Mouse (Mus musculus): Measurements from ENCODE around the gene Runx1. TPM values are rescaled to one million over a fixed set of nuclear protein-coding genes. Genes with fewer than 3 reads are reported as not detected.
A peak's percentile ranks its signal among the peaks of the same experiment; 100 is the strongest.

Runx1 gene
- polyA plus RNA-seq, 1 experiment from 2014 or later: 4.1 TPM

- Histone ChIP-seq H3K36me3 (ENCODE audit: control insufficient read depth, insufficient read depth) (no peaks in the 10 kb centered on the region), H3K27me3 (ENCODE audit: control insufficient read depth, insufficient read depth, low read depth, low read length) (no peaks in the 10 kb centered on the region), H3K4me3 (ENCODE audit: low read depth, low read length) (no peak overlapping the region), H3K27ac (ENCODE audit: low read length) (no peak overlapping the region), H3K9ac (ENCODE audit: low read depth, low read length) (no peak overlapping the region), H3K4me2 (ENCODE audit: low read depth, low read length) (no peak overlapping the region), H3K9me3 (replicated peaks; ENCODE audit: control insufficient read depth, low read length) (no peaks in the 10 kb centered on the region), H3K4me1 (ENCODE audit: control insufficient read depth, low read depth, low read length) (peaks cover 24% of the 10 kb centered on the region)
- WGBS (ENCODE audit: insufficient replicate concordance): 29% methylated on average over 4 of the region's 4 CpGs
- ATAC-seq (ENCODE audit: low read depth): peak; percentile 59
Measured at GRCm38 (mm10) chr16:92792905-92793304, 33.0 kb downstream of the Runx1 start.

GRCm38 (mm10) chr16:92790601-92791000, 35.3 kb downstream of the Runx1 start:
- ATAC-seq (ENCODE audit: low read depth): no peak
- H3K4me1 ChIP-seq (ENCODE audit: control insufficient read depth, low read depth, low read length): peaks cover 30% of the 10 kb centered on the region
- no peaks in the 10 kb centered on the region for H3K36me3 ChIP-seq (ENCODE audit: control insufficient read depth, insufficient read depth)

GRCm38 (mm10) chr16:92789840-92790239, 36.1 kb downstream of the Runx1 start:
- no peaks in the 10 kb centered on the region for H3K27me3 ChIP-seq (ENCODE audit: control insufficient read depth, insufficient read depth, low read depth, low read length)
- no peak for ATAC-seq (ENCODE audit: low read depth)
- 60% methylated on average over 4 of the region's 4 CpGs for WGBS (ENCODE audit: insufficient replicate concordance)
- H3K9ac ChIP-seq (ENCODE audit: low read depth, low read length): no peak overlapping the region
- no peaks in the 10 kb centered on the region for H3K9me3 ChIP-seq (replicated peaks; ENCODE audit: control insufficient read depth, low read length)
- H3K4me2 ChIP-seq (ENCODE audit: low read depth, low read length): no peak overlapping the region
- no peak overlapping the region for H3K4me3 ChIP-seq (ENCODE audit: low read depth, low read length)
- no peak overlapping the region for H3K27ac ChIP-seq (ENCODE audit: low read length)
- H3K4me1 ChIP-seq (ENCODE audit: control insufficient read depth, low read depth, low read length): peaks cover 31% of the 10 kb centered on the region
- no peaks in the 10 kb centered on the region for H3K36me3 ChIP-seq (ENCODE audit: control insufficient read depth, insufficient read depth)

More at GRCm38 (mm10) chr16:92790601-92791000, 35.3 kb downstream of the Runx1 start:
- Histone ChIP-seq H3K9me3 (replicated peaks; ENCODE audit: control insufficient read depth, low read length) (no peaks in the 10 kb centered on the region), H3K9ac (ENCODE audit: low read depth, low read length) (no peak overlapping the region), H3K27ac (ENCODE audit: low read length) (no peak overlapping the region), H3K27me3 (ENCODE audit: control insufficient read depth, insufficient read depth, low read depth, low read length) (no peaks in the 10 kb centered on the region), H3K4me3 (ENCODE audit: low read depth, low read length) (no peak overlapping the region), H3K4me2 (ENCODE audit: low read depth, low read length) (no peak overlapping the region)
- WGBS (ENCODE audit: insufficient replicate concordance): 71% methylated on average over 6 of the region's 6 CpGs

GRCm38 (mm10) chr16:92788446-92788845, 37.5 kb downstream of the Runx1 start:
- H3K36me3 ChIP-seq (ENCODE audit: control insufficient read depth, insufficient read depth): no peaks in the 10 kb centered on the region
- no peak overlapping the region for H3K27ac ChIP-seq (ENCODE audit: low read length)
- no peak for ATAC-seq (ENCODE audit: low read depth)
- H3K9ac ChIP-seq (ENCODE audit: low read depth, low read length): no peak overlapping the region
- no peak overlapping the region for H3K4me3 ChIP-seq (ENCODE audit: low read depth, low read length)
- peaks cover 29% of the 10 kb centered on the region for H3K4me1 ChIP-seq (ENCODE audit: control insufficient read depth, low read depth, low read length)
- 80% methylated on average over 11 of the region's 11 CpGs for WGBS (ENCODE audit: insufficient replicate concordance)
- no peak overlapping the region for H3K4me2 ChIP-seq (ENCODE audit: low read depth, low read length)
- H3K9me3 ChIP-seq (replicated peaks; ENCODE audit: control insufficient read depth, low read length): no peaks in the 10 kb centered on the region
- H3K27me3 ChIP-seq (ENCODE audit: control insufficient read depth, insufficient read depth, low read depth, low read length): no peaks in the 10 kb centered on the region

- H3K4me1 ChIP-seq (ENCODE audit: control insufficient read depth, low read depth, low read length): peaks cover 29% of the 10 kb centered on the region
- H3K9me3 ChIP-seq (replicated peaks; ENCODE audit: control insufficient read depth, low read length): no peaks in the 10 kb centered on the region
- no peak for ATAC-seq (ENCODE audit: low read depth)
- H3K9ac ChIP-seq (ENCODE audit: low read depth, low read length): no peak overlapping the region
- no peaks in the 10 kb centered on the region for H3K27me3 ChIP-seq (ENCODE audit: control insufficient read depth, insufficient read depth, low read depth, low read length)
- 34% methylated on average over 5 of the region's 5 CpGs for WGBS (ENCODE audit: insufficient replicate concordance)
- H3K27ac ChIP-seq (ENCODE audit: low read length): peak overlapping the region; percentile 9; the same call in 1 of the 2 replicates
- no peak overlapping the region for H3K4me3 ChIP-seq (ENCODE audit: low read depth, low read length)
- H3K4me2 ChIP-seq (ENCODE audit: low read depth, low read length): no peak overlapping the region
- H3K36me3 ChIP-seq (ENCODE audit: control insufficient read depth, insufficient read depth): no peaks in the 10 kb centered on the region
Measured at GRCm38 (mm10) chr16:92786883-92787321, 39.0 kb downstream of the Runx1 start.

GRCm38 (mm10) chr16:92786276-92786882, 39.6 kb downstream of the Runx1 start:
- ATAC-seq (ENCODE audit: low read depth): no peak
- no peak overlapping the region for H3K4me3 ChIP-seq (ENCODE audit: low read depth, low read length)
- H3K4me1 ChIP-seq (ENCODE audit: control insufficient read depth, low read depth, low read length): peaks cover 29% of the 10 kb centered on the region
- no peaks in the 10 kb centered on the region for H3K27me3 ChIP-seq (ENCODE audit: control insufficient read depth, insufficient read depth, low read depth, low read length)
- WGBS (ENCODE audit: insufficient replicate concordance): 29% methylated on average over 6 of the region's 6 CpGs
- H3K4me2 ChIP-seq (ENCODE audit: low read depth, low read length): no peak overlapping the region
- H3K9me3 ChIP-seq (replicated peaks; ENCODE audit: control insufficient read depth, low read length): no peaks in the 10 kb centered on the region
- no peaks in the 10 kb centered on the region for H3K36me3 ChIP-seq (ENCODE audit: control insufficient read depth, insufficient read depth)
- peak overlapping the region; percentile 7; the same call in 1 of the 2 replicates for H3K27ac ChIP-seq (ENCODE audit: low read length)
- H3K9ac ChIP-seq (ENCODE audit: low read depth, low read length): no peak overlapping the region

- H3K27me3 ChIP-seq (ENCODE audit: control insufficient read depth, insufficient read depth, low read depth, low read length): no peaks in the 10 kb centered on the region
- ATAC-seq (ENCODE audit: low read depth): no peak
- H3K36me3 ChIP-seq (ENCODE audit: control insufficient read depth, insufficient read depth): no peaks in the 10 kb centered on the region
- no peak overlapping the region for H3K4me2 ChIP-seq (ENCODE audit: low read depth, low read length)
- H3K4me1 ChIP-seq (ENCODE audit: control insufficient read depth, low read depth, low read length): peaks cover 29% of the 10 kb centered on the region
- WGBS (ENCODE audit: insufficient replicate concordance): 45% methylated on average over 7 of the region's 7 CpGs
- H3K9me3 ChIP-seq (replicated peaks; ENCODE audit: control insufficient read depth, low read length): no peaks in the 10 kb centered on the region
- H3K9ac ChIP-seq (ENCODE audit: low read depth, low read length): no peak overlapping the region
- no peak overlapping the region for H3K27ac ChIP-seq (ENCODE audit: low read length)
- H3K4me3 ChIP-seq (ENCODE audit: low read depth, low read length): no peak overlapping the region
Measured at GRCm38 (mm10) chr16:92783651-92784131, 42.3 kb downstream of the Runx1 start.

- WGBS (ENCODE audit: insufficient replicate concordance): 46% methylated on average over 6 of the region's 6 CpGs
- peaks cover 29% of the 10 kb centered on the region for H3K4me1 ChIP-seq (ENCODE audit: control insufficient read depth, low read depth, low read length)
- no peaks in the 10 kb centered on the region for H3K27me3 ChIP-seq (ENCODE audit: control insufficient read depth, insufficient read depth, low read depth, low read length)
- H3K27ac ChIP-seq (ENCODE audit: low read length): no peak overlapping the region
- no peak overlapping the region for H3K4me2 ChIP-seq (ENCODE audit: low read depth, low read length)
- no peak for ATAC-seq (ENCODE audit: low read depth)
- H3K9me3 ChIP-seq (replicated peaks; ENCODE audit: control insufficient read depth, low read length): no peaks in the 10 kb centered on the region
- H3K4me3 ChIP-seq (ENCODE audit: low read depth, low read length): no peak overlapping the region
- H3K9ac ChIP-seq (ENCODE audit: low read depth, low read length): no peak overlapping the region
- H3K36me3 ChIP-seq (ENCODE audit: control insufficient read depth, insufficient read depth): no peaks in the 10 kb centered on the region
Measured at GRCm38 (mm10) chr16:92782408-92782807, 43.5 kb downstream of the Runx1 start.

GRCm38 (mm10) chr16:92779896-92780435, 46.0 kb downstream of the Runx1 start:
- H3K9ac ChIP-seq (ENCODE audit: low read depth, low read length): no peak overlapping the region

More at GRCm38 (mm10) chr16:92779896-92780435, 46.0 kb downstream of the Runx1 start:
- Histone ChIP-seq H3K4me3 (ENCODE audit: low read depth, low read length) (no peak overlapping the region), H3K4me1 (ENCODE audit: control insufficient read depth, low read depth, low read length) (peaks cover 14% of the 10 kb centered on the region), H3K9me3 (replicated peaks; ENCODE audit: control insufficient read depth, low read length) (no peaks in the 10 kb centered on the region), H3K36me3 (ENCODE audit: control insufficient read depth, insufficient read depth) (no peaks in the 10 kb centered on the region), H3K27me3 (ENCODE audit: control insufficient read depth, insufficient read depth, low read depth, low read length) (no peaks in the 10 kb centered on the region), H3K4me2 (ENCODE audit: low read depth, low read length) (no peak overlapping the region), H3K27ac (ENCODE audit: low read length) (no peak overlapping the region)
- 78% methylated on average over 9 of the region's 9 CpGs for WGBS (ENCODE audit: insufficient replicate concordance)
- ATAC-seq (ENCODE audit: low read depth): no peak

Data from liver, embryonic 16.5 days (tissue).